Mouse (Mus musculus) forebrain, embryonic 13.5 days (tissue): ENCODE measurements at regions not wholly inside any gene's neighbourhood (a gene's known extent, or its start where the extent isn't known, plus 50 kb on each side); places are given as distances from the start of the nearest gene placed in this dataset.

ENCODE experiments used
- ATAC-seq: fragments of 200-750 bp; cut with Nextera tagmentation; 2 replicates; pipeline ENCODE4 v1.8.0; 2017
- H3K27ac ChIP-seq: fragments of 300-500 bp; sonication (generic); 2 replicates; pipeline ENCODE4 v1.5.1; 2015; ENCODE audit warnings: inconsistent platforms, mild to moderate bottlenecking, moderate library complexity
- H3K27me3 ChIP-seq: fragments of 300-500 bp; sonication (generic); 2 replicates; pipeline ENCODE4 v1.6.1; 2015; ENCODE audit warnings: mild to moderate bottlenecking, inconsistent platforms
- H3K36me3 ChIP-seq: fragments of 300-500 bp; sonication (generic); 2 replicates; pipeline ENCODE4 v1.6.1; 2015; ENCODE audit warnings: mild to moderate bottlenecking, inconsistent platforms; ENCODE audit not compliant: poor library complexity, severe bottlenecking
- H3K4me1 ChIP-seq: fragments of 300-500 bp; sonication (generic); 2 replicates; pipeline ENCODE4 v1.6.1; 2015; ENCODE audit warnings: inconsistent platforms
- H3K4me2 ChIP-seq: fragments of 300-500 bp; sonication (generic); 2 replicates; pipeline ENCODE4 v1.6.1; 2015; ENCODE audit warnings: inconsistent platforms, mild to moderate bottlenecking, moderate library complexity
- H3K4me3 ChIP-seq: fragments of 300-500 bp; sonication (generic); 2 replicates; pipeline ENCODE4 v1.5.1; 2015; ENCODE audit warnings: mild to moderate bottlenecking, inconsistent platforms
- H3K9ac ChIP-seq: fragments of 300-500 bp; sonication (generic); 2 replicates; pipeline ENCODE4 v1.6.1; 2015; ENCODE audit warnings: mild to moderate bottlenecking, inconsistent platforms
- H3K9me3 ChIP-seq: fragments of 300-500 bp; sonication (generic); replicated peaks from 2 replicates; pipeline ENCODE4 v1.6.1; 2016; ENCODE audit warnings: inconsistent platforms
- WGBS: fragments of 180-500 bp; shearing (Covaris S2); methylation state at CpG from one replicate; pipeline ENCODE4 v1.1.7; 2015; 5-methylcytosine and 5-hydroxymethylcytosine counted together

DNA sequence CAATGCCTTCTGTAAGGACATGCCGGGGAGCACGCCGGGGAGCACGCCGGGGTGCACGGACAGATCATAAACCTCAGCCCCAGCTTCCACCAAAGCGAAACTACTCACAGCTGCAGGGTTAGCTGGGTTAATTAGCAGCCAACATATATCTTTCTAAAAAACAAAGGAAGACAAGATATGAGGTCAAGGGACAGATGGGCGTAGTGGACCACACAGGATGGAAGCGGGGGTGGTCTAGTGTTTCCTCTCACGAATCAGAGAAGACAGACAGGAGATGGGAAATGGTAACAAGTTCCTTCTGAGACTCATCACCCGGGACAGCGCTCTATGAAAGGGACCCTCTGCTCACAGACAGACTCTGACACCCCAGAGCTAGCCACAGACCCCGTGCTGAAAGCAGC lies 60.0 kb upstream of the Ajap1 start:
- H3K4me2 ChIP-seq = no peak overlapping the region
- no peak overlapping the region for H3K9ac ChIP-seq
- ATAC-seq = no peak
- 85% methylated on average over 13 of the region's 13 CpGs for WGBS
- no peak overlapping the region for H3K4me3 ChIP-seq
- H3K36me3 ChIP-seq = no peaks in the 10 kb centered on the region
- no peak overlapping the region for H3K27ac ChIP-seq
- H3K9me3 ChIP-seq = no peaks in the 10 kb centered on the region
- peaks cover 17% of the 10 kb centered on the region for H3K4me1 ChIP-seq
- H3K27me3 ChIP-seq = peaks cover 4% of the 10 kb centered on the region; the same call in 1 of the 2 replicates

DNA sequence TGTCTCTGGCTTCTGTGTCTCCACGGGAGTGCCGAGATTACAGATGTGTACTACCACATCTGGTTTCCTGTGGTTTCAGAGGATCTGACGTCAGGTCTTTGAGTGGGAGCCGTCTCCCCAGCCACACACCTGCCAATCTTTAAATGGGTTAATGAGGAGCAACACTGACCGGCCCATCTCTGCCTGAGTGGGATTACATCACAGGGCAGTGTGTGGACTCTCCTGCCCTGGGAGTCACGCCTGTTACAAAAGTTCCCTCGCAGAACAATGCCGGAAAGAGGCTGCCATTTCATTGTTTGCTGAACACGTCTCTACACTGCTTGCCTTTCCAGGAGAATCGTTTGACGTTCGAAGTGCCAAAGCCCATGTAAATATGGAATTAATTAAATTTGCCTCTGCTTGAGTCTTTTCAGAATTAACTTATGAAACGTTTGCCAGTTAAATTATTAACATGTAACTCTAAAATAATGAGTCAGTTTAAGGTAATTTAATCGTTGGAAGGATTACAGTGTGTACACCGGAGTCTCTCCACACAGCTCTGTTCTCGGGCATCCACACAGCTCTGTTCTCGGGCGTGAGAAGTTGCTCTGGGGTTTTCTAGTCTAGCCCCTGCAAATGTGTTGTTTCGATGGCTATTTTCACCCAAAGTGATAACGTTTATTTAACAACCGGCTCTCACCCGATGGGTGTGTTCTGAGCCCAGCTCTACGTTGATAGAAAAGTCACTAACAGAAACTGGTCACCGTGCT lies 61.5 kb upstream of the Ajap1 start:
- H3K36me3 ChIP-seq = no peaks in the 10 kb centered on the region
- no peaks in the 10 kb centered on the region for H3K9me3 ChIP-seq
- no peak overlapping the region for H3K4me2 ChIP-seq
- H3K9ac ChIP-seq = no peak overlapping the region
- H3K4me3 ChIP-seq = no peak overlapping the region
- peaks cover 4% of the 10 kb centered on the region; the same call in 1 of the 2 replicates for H3K27me3 ChIP-seq
- no peak for ATAC-seq
- WGBS = 49% methylated on average over 24 of the region's 24 CpGs
- no peak overlapping the region for H3K27ac ChIP-seq
- H3K4me1 ChIP-seq = peaks cover 17% of the 10 kb centered on the region

DNA sequence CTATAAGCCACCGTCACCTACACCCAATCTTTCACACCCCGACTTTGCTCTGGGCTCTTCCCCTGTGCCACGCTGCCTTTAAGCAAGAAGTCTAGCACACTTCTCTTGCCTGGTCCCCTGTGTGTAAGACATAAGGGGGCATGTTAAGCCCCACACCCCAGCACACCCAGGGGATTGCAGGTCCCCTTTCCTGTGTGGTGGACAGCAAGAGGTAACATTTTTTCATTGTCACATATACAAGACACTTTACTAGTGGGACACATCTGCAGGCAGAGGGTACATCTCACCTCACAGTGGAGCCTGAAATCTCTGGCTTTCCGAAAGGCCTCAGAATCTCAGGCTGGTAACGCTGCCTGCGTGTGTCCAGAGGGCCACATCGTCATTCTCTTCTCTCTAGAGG lies 64.1 kb upstream of the Ajap1 start:
- Histone ChIP-seq H3K27me3 (peaks cover 4% of the 10 kb centered on the region; the same call in 1 of the 2 replicates), H3K4me1 (peaks cover 17% of the 10 kb centered on the region), H3K36me3 (no peaks in the 10 kb centered on the region), H3K9ac (no peak overlapping the region), H3K4me2 (no peak overlapping the region), H3K27ac (no peak overlapping the region), H3K4me3 (no peak overlapping the region), H3K9me3 (no peaks in the 10 kb centered on the region; the same call in 1 of the 2 replicates)
- whole genome bisulfite sequencing = 93% methylated on average over 7 of the region's 7 CpGs
- ATAC-seq = no peak

DNA sequence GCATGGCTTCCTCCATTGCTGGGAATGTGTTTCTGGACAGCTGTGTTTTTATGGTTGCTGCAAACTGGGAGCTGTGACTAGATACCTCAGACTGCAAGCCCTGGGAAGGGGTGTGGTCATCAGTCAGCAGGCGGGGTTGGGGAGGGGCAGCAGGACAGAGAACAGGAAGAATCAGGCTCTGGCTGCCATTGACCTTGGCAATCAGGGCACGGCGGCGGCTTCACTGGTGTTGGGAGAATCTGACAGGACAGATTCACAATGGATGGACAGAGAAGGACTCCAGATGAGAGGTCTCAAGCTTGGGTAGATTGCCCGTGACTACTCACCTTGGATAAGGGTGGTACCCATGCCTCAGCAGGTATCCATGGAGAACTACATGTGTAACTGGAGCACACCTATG lies 64.5 kb upstream of the Ajap1 start:
- no peak overlapping the region for H3K4me2 ChIP-seq
- ATAC-seq = no peak
- no peak overlapping the region for H3K9ac ChIP-seq
- no peaks in the 10 kb centered on the region; the same call in 1 of the 2 replicates for H3K9me3 ChIP-seq
- H3K27me3 ChIP-seq = peaks cover 4% of the 10 kb centered on the region; the same call in 1 of the 2 replicates
- no peaks in the 10 kb centered on the region for H3K36me3 ChIP-seq
- no peak overlapping the region for H3K4me3 ChIP-seq
- H3K27ac ChIP-seq = no peak overlapping the region
- peaks cover 17% of the 10 kb centered on the region for H3K4me1 ChIP-seq
- 88% methylated on average over 5 of the region's 5 CpGs for WGBS

DNA sequence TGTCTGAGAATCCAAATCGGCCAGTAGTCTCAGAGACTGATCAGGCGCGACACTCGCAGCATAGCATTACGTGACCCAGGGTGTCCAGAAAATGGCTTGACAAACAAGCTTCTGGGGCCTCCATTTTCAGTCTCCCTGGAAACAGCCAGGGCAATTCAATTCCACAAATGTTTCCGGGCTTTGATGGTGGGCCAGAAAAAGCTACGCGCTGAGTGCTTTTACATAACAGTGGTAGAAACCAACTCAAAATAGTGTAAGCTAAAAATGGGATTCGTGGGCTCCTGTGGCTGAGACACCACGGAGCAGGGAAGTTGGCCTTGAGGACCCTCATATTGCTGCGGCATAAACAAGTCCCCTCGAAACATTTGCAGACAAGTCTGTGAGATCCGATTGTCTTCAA lies 65.3 kb upstream of the Ajap1 start:
- no peak overlapping the region for H3K27ac ChIP-seq
- peaks cover 4% of the 10 kb centered on the region; the same call in 1 of the 2 replicates for H3K27me3 ChIP-seq
- no peak overlapping the region for H3K9ac ChIP-seq
- no peak for ATAC-seq
- H3K9me3 ChIP-seq = no peaks in the 10 kb centered on the region; the same call in 1 of the 2 replicates
- H3K4me2 ChIP-seq = no peak overlapping the region
- no peak overlapping the region for H3K4me3 ChIP-seq
- no peaks in the 10 kb centered on the region for H3K36me3 ChIP-seq
- WGBS = 64% methylated on average over 13 of the region's 13 CpGs
- peaks cover 22% of the 10 kb centered on the region for H3K4me1 ChIP-seq

DNA sequence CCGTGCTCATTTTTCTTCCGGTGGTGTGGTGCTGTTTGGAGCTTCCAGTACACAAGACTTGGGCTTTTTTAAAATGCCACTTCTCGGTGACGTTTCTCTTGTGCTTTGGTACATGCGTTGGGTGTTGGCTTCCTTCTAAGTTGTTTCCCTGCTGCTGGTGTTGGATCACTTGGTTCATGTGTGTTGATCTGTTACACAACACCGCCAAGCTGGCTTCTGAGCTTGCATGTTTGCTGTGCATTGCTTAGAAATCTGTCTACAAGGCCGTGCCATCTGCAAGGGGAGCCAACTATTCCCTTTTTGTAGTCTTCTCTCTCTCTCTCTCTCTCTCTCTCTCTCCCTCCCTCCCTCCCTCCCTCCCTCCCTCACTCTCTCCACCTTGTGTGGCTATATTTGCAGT lies 68.7 kb upstream of the Ajap1 start:
- no peak overlapping the region for H3K9ac ChIP-seq
- no peaks in the 10 kb centered on the region; the same call in 1 of the 2 replicates for H3K9me3 ChIP-seq
- WGBS = 92% methylated on average over 7 of the region's 7 CpGs
- no peak for ATAC-seq
- peaks cover 4% of the 10 kb centered on the region; the same call in 1 of the 2 replicates for H3K4me1 ChIP-seq
- H3K4me3 ChIP-seq = no peak overlapping the region
- no peak overlapping the region for H3K27ac ChIP-seq
- no peak overlapping the region for H3K4me2 ChIP-seq
- peaks cover 4% of the 10 kb centered on the region; the same call in 1 of the 2 replicates for H3K27me3 ChIP-seq
- no peaks in the 10 kb centered on the region for H3K36me3 ChIP-seq

DNA sequence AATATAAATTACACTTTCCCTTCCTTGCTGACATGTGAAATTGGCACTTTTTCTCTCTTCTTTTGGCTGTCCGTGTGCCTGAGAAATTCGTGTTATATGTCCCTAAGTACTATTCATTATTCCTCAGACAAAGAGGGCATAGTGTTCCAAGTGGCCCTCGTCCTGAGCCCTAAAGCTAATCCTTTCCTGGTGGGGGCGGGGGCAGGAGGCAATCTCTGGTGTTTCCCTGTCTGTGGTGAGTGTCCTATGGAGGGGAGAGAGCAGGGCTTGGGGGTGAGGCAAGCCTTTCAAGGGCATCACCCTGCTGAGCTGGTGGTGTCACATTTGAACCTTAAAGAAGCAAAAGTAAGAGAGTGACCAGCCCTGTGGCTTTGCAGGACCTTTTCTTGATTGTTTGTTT lies 69.9 kb upstream of the Ajap1 start:
- ATAC-seq = no peak
- Histone ChIP-seq H3K9ac (no peak overlapping the region), H3K36me3 (no peaks in the 10 kb centered on the region), H3K4me3 (no peak overlapping the region), H3K9me3 (no peaks in the 10 kb centered on the region; the same call in 1 of the 2 replicates), H3K27ac (no peak overlapping the region), H3K4me2 (0 out of 2 replicates have a peak overlapping the region, but pooled peaks have one; percentile 26), H3K4me1 (peaks cover 4% of the 10 kb centered on the region; the same call in 1 of the 2 replicates), H3K27me3 (no peaks in the 10 kb centered on the region)
- WGBS = 8% methylated on average over 4 of the region's 4 CpGs

DNA sequence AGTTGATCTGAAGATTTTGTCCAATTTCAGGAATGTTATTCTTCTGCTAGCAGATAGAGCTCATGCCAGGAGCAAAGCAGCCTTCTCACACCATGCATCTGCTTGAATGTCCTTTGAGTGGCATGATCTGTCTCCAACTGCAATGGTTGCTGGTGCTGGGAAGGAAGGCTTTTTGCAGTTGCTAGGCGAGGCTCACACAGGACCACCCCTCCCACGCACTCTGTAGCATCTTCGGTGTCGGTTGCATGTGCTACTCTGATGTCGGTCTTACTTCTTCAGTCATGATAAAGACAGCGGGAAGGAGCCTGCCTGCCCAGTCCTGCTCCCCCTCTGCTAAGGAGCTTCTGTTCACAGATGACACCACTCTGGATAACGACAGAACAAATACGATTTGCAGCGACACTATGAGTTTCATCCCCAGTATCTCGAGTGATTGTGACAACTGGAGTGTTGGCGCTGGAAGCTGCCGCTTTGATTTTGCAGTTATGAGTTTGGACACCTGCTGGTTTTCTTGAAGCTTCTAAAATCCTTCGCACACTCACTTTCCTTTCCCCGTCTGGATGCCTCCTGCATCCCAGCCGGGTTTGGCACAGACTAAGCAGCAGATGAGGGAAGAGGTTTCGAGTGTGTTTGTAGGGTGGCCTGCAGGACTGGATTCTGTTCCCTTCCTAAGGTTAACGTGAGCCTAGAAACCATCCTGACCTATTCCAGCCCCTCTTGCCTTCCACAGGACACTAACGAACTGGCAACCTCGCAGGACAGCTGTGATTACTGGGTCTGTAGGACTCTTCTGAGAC lies 75.4 kb upstream of the Ajap1 start:
- no peaks in the 10 kb centered on the region for H3K36me3 ChIP-seq
- WGBS = 83% methylated on average over 19 of the region's 19 CpGs

DNA sequence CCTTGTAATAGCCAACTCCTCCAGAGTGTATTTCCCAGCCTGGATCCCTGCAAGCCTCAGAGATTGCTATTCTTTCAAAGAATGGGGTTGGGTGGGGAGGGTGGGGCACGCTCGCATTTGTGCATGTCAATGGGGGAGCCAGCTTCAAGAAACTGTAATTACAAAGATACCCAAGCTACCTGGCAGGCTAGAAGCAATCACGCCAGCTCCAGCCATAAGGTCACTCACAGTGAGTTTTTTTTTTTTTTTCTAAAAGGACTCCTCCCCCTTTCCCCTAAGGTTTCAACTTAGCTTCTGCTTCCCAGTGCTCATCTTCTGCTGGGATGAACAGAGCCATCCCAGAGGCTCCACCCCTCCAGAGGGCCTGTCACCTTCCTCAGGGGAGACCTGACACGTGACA lies 77.0 kb upstream of the Ajap1 start:
- ATAC-seq = no peak
- WGBS = 69% methylated on average over 4 of the region's 4 CpGs

More for the DNA sequence above, 75.4 kb upstream of the Ajap1 start:
- H3K27me3 ChIP-seq = 0 out of 2 replicates have a peak, but pooled peaks cover 4% of the 10 kb centered on the region
- no peak overlapping the region for H3K4me2 ChIP-seq
- no peak overlapping the region for H3K9ac ChIP-seq
- H3K9me3 ChIP-seq = no peaks in the 10 kb centered on the region
- no peak for ATAC-seq
- peaks cover 8% of the 10 kb centered on the region; the same call in 1 of the 2 replicates for H3K4me1 ChIP-seq
- H3K4me3 ChIP-seq = no peak overlapping the region
- no peak overlapping the region for H3K27ac ChIP-seq

DNA sequence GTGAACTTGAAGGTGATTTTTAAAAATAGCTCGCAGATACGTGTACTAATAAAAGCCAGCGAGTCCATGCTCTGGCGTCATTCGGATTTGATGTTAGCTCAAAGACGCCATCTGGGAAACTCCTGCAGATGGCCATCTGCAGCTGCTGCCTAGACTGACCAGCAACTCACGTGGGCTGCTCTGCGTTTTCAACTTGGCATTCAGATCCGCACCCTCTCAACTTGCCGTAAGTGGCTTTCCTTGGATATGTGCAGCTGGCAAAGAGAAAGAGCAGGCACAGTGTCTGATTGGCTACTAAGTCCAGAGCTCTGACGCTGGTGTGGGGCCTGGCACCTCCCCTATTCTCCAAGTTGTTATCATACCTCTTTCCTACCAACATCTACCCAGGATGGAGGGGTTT lies 77.6 kb upstream of the Ajap1 start:
- 0 out of 2 replicates have a peak, but pooled peaks have one; percentile 38 for ATAC-seq
- H3K9me3 ChIP-seq = no peaks in the 10 kb centered on the region
- 0 out of 2 replicates have a peak, but pooled peaks cover 4% of the 10 kb centered on the region for H3K27me3 ChIP-seq
- H3K36me3 ChIP-seq = no peaks in the 10 kb centered on the region
- H3K9ac ChIP-seq = no peak overlapping the region
- no peak overlapping the region for H3K4me2 ChIP-seq
- WGBS = 68% methylated on average over 11 of the region's 11 CpGs
- no peak overlapping the region for H3K4me3 ChIP-seq
- no peak overlapping the region for H3K27ac ChIP-seq
- H3K4me1 ChIP-seq = peaks cover 8% of the 10 kb centered on the region; the same call in 1 of the 2 replicates

More for the DNA sequence above, 77.0 kb upstream of the Ajap1 start:
- H3K27ac ChIP-seq = no peak overlapping the region
- H3K36me3 ChIP-seq = no peaks in the 10 kb centered on the region
- peaks cover 8% of the 10 kb centered on the region; the same call in 1 of the 2 replicates for H3K4me1 ChIP-seq
- H3K4me2 ChIP-seq = no peak overlapping the region
- H3K27me3 ChIP-seq = 0 out of 2 replicates have a peak, but pooled peaks cover 4% of the 10 kb centered on the region
- no peak overlapping the region for H3K9ac ChIP-seq
- H3K9me3 ChIP-seq = no peaks in the 10 kb centered on the region
- no peak overlapping the region for H3K4me3 ChIP-seq

DNA sequence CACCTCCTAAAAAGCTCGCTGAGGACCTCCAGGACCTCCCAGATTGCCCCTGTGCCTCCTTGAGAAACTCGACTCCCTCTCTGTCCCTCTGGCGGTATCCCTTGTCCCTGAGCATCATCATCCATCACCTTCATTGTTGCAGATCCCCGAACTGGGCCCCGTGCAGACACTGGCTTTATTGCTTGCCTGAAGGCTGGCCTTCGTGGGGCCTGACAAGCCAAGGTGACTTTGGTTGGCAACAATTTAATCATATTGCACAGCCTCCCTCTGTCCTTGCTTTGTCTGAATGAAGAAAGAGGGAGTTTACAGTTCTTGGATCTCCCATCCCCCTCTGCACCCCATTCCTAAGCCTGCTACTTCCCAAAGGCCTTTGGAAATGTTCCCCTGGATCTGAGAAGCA lies 78.3 kb upstream of the Ajap1 start:
- Histone ChIP-seq H3K9me3 (no peaks in the 10 kb centered on the region), H3K9ac (no peak overlapping the region), H3K36me3 (no peaks in the 10 kb centered on the region), H3K4me3 (no peak overlapping the region), H3K4me1 (peaks cover 8% of the 10 kb centered on the region; the same call in 1 of the 2 replicates), H3K4me2 (no peak overlapping the region), H3K27ac (no peak overlapping the region), H3K27me3 (0 out of 2 replicates have a peak, but pooled peaks cover 4% of the 10 kb centered on the region)
- no peak for ATAC-seq
- WGBS = 52% methylated on average over 6 of the region's 6 CpGs

DNA sequence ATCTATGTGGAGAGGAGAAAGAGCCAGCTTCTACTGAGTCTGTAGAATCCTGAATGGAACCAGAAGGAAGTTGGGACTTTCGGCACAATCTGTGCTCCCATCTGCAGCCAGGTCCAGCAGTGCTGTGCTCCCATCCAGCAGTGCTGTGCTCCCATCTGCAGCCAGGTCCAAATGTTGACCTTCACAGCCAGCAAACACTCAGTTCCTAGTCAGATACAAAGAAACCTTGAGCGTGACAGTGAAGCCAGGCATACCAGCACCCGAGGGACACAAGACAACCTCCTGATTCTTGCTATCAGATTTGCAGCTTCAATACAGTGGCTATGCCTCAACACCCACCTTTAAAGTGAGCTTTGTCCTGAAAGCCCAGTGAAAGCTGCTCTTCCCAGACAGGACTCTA lies 79.4 kb upstream of the Ajap1 start:
- Histone ChIP-seq H3K4me2 (no peak overlapping the region), H3K9me3 (no peaks in the 10 kb centered on the region), H3K27me3 (0 out of 2 replicates have a peak, but pooled peaks cover 4% of the 10 kb centered on the region), H3K36me3 (no peaks in the 10 kb centered on the region), H3K27ac (no peak overlapping the region), H3K4me1 (peaks cover 9% of the 10 kb centered on the region; the same call in 1 of the 2 replicates), H3K4me3 (no peak overlapping the region), H3K9ac (no peak overlapping the region)
- WGBS = 92% methylated on average over 3 of the region's 3 CpGs
- no peak for ATAC-seq
